Mouse (Mus musculus): Measurements from ENCODE around the gene Bmp2k.

- TF ChIP-seq CTCF (IDR thresholded peaks at IDR 0.05; ENCODE audit: control insufficient read depth, insufficient read depth, insufficient read length): no peak
- no peak for TF ChIP-seq MAX (IDR thresholded peaks at IDR 0.05)
- TF ChIP-seq MYOG (IDR thresholded peaks at IDR 0.05; ENCODE audit: control insufficient read depth, extremely low read depth, insufficient read length): no peak
- TF ChIP-seq MYOD1 (IDR thresholded peaks at IDR 0.05; ENCODE audit: control insufficient read depth, insufficient read length, low read depth): no peak
- no peak for TF ChIP-seq USF1 (IDR thresholded peaks at IDR 0.05; ENCODE audit: low read depth)
- no peak for TF ChIP-seq FOSL1 (IDR thresholded peaks at IDR 0.05; ENCODE audit: insufficient read depth, low read length, poor library complexity, severe bottlenecking)
Measured at GRCm38 (mm10) chr5:97005891-97006290, 8.4 kb downstream of the Bmp2k start.

Data from C2C12 (cell line).